24 mouse cellular contexts compared by ENCODE assay signal in the genomic region with DNA sequence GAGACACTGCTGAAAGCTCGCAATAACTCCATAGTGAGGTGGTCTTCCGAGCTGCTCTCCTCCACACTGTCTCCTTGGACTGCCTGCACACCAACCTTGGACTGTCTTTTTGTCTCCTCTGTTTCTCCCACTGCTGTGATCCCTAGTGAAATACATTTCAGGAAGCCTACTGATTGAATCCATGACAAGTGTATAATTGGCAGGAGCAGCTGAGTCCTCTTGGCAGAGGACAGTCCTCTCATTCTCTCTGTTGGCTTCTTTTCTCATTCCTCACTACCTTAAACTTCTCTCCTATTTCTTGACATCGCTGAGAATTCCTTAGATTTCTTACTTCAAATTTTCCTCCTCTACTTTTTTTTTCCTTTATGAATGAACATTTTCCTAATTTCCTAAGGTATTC.
"Had no signal": no experiment of that assay in that cellular context is flagged by ENCODE, and none has a peak within 500 bp of the region (broad histone marks: within the 10 kb centered on the region; RNA-seq: fewer than 3 reads in every experiment).

No protein-coding gene starts in this region.

- H3K9me3 ChIP-seq: heart, embryonic 10.5 days; heart, embryonic 12.5 days; hindbrain, embryonic 10.5 days; hindbrain, embryonic 12.5 days; intestine, embryonic 15.5 days; limb, embryonic 10.5 days; limb, embryonic 12.5 days; liver, embryonic 12.5 days had no signal

- H3K27me3 ChIP-seq: intestine, embryonic 15.5 days had no signal

- H3K4me3 ChIP-seq: heart, embryonic 10.5 days; heart, embryonic 12.5 days; hindbrain, embryonic 10.5 days; hindbrain, embryonic 12.5 days; intestine, embryonic 15.5 days; layer of hippocampus, adult 2 months; left cerebral cortex, adult 2 months; limb, embryonic 10.5 days; limb, embryonic 12.5 days; liver, embryonic 12.5 days had no signal

- H3K36me3 ChIP-seq: heart, embryonic 10.5 days; heart, embryonic 12.5 days; hindbrain, embryonic 10.5 days; hindbrain, embryonic 12.5 days; intestine, embryonic 15.5 days; limb, embryonic 10.5 days; limb, embryonic 12.5 days; liver, embryonic 12.5 days had no signal

- DNase-seq: gastrocnemius, postnatal 36 days; heart, postnatal 10 days; heart, postnatal 4 days; kidney, adult 18-20 months; kidney, adult 8-10 months; kidney, postnatal 10 days; kidney, postnatal 25 days; kidney, postnatal 4 days; liver had no signal

- H3K27ac ChIP-seq: heart, embryonic 10.5 days; hindbrain, embryonic 10.5 days; hindbrain, embryonic 12.5 days; hindbrain, embryonic 14.5 days; intestine, embryonic 15.5 days; layer of hippocampus, adult 2 months; left cerebral cortex, adult 2 months; limb, embryonic 10.5 days; limb, embryonic 12.5 days; liver, embryonic 12.5 days had no signal

- ATAC-seq: forebrain, embryonic 16.5 days; hindbrain, embryonic 16.5 days; inflammation-experienced regulatory T-cells, adult 6 months; intestine, embryonic 15.5 days; intestine, postnatal 0 days; liver, embryonic 12.5 days had no signal

- H3K4me1 ChIP-seq: heart, embryonic 10.5 days; heart, embryonic 12.5 days; limb, embryonic 12.5 days had no signal
